Mouse (Mus musculus): ENCODE results near the gene Trmt112.
"Not testable (repeated sequence)": the region's sequence is repeated elsewhere in the genome, so short reads cannot be mapped to it uniquely, and the experiment has no call there.

Trmt112 gene

GRCm38 (mm10) chr19:6909507-6910289 lies at the start of gene Trmt112, which contains the start of gene Prdx5:
Trmt112 (plus strand) TSS chr19:6909698.
Prdx5 (minus strand) TSS chr19:6910106.
- DNase-seq: peak; percentile 91

- no peak for DNase-seq
Observed at GRCm38 (mm10) chr19:6859971-6860370, 49.5 kb upstream of the Trmt112 start.

- no peak for DNase-seq
Observed at GRCm38 (mm10) chr19:6860706-6861105, 48.8 kb upstream of the Trmt112 start.

- DNase-seq: no peak
Observed at GRCm38 (mm10) chr19:6861451-6861850, 48.0 kb upstream of the Trmt112 start.

GRCm38 (mm10) chr19:6869355-6869754 lies 40.1 kb upstream of the Trmt112 start:
- DNase-seq: peak; percentile 67

- peak; percentile 83 for DNase-seq
Observed at GRCm38 (mm10) chr19:6871574-6872271, 37.8 kb upstream of the Trmt112 start.

GRCm38 (mm10) chr19:6872701-6873100 lies 36.8 kb upstream of the Trmt112 start:
- no peak for DNase-seq

GRCm38 (mm10) chr19:6874257-6874656 lies 35.2 kb upstream of the Trmt112 start:
- no peak for DNase-seq

GRCm38 (mm10) chr19:6875834-6876233 lies 33.7 kb upstream of the Trmt112 start:
- DNase-seq: no peak

GRCm38 (mm10) chr19:6876799-6877198 lies 32.7 kb upstream of the Trmt112 start:
- no peak for DNase-seq

GRCm38 (mm10) chr19:6877965-6878364 lies 31.5 kb upstream of the Trmt112 start:
- DNase-seq: no peak

GRCm38 (mm10) chr19:6892512-6892911 lies 17.0 kb upstream of the Trmt112 start:
- DNase-seq: no peak

GRCm38 (mm10) chr19:6893731-6894451 lies 15.6 kb upstream of the Trmt112 start:
- no peak for DNase-seq

- not testable (repeated sequence) for DNase-seq
Observed at GRCm38 (mm10) chr19:6895608-6896305, 13.7 kb upstream of the Trmt112 start.

- no peak for DNase-seq
Observed at GRCm38 (mm10) chr19:6899641-6900040, 9.9 kb upstream of the Trmt112 start.

- peak; percentile 60 for DNase-seq
Observed at GRCm38 (mm10) chr19:6903031-6903430, 6.5 kb upstream of the Trmt112 start.

GRCm38 (mm10) chr19:6904846-6905245 lies 4.7 kb upstream of the Trmt112 start:
- DNase-seq: peak; percentile 77

GRCm38 (mm10) chr19:6905498-6906159 lies 3.9 kb upstream of the Trmt112 start:
- DNase-seq: no peak

GRCm38 (mm10) chr19:6906199-6906598 lies 3.3 kb upstream of the Trmt112 start:
- DNase-seq: peak; percentile 65

- no peak for DNase-seq
Observed at GRCm38 (mm10) chr19:6907094-6907493, 2.4 kb upstream of the Trmt112 start.

- DNase-seq: peak; percentile 62
Observed at GRCm38 (mm10) chr19:6907811-6908540, 1.5 kb upstream of the Trmt112 start.

- DNase-seq: no peak
Observed at GRCm38 (mm10) chr19:6909021-6909420, 477 bp upstream of the Trmt112 start.
